Mouse (Mus musculus): ENCODE data around the gene Rnf130. TPM values are rescaled to one million over a fixed set of nuclear protein-coding genes. Genes with fewer than 3 reads are reported as not detected.

Gene Rnf130
- polyA plus RNA-seq, 1 experiment from 2014 or later, result 80.0 TPM

GRCm38 (mm10) chr11:50089840-50090239, 64.7 kb downstream of the Rnf130 start:
- H3K27ac ChIP-seq (ENCODE audit: low read depth, low read length), result no peak overlapping the region
- H3K36me3 ChIP-seq (ENCODE audit: control insufficient read depth, insufficient read depth, low read length), result peaks cover 5% of the 10 kb centered on the region; the same call in 1 of the 2 replicates
- WGBS, result 91% methylated on average over 1 of the region's 1 CpGs
- no peak overlapping the region for H3K9ac ChIP-seq (ENCODE audit: low read length)
- H3K4me3 ChIP-seq (ENCODE audit: low read depth, low read length), result no peak overlapping the region
- H3K4me2 ChIP-seq (ENCODE audit: low read depth), result no peak overlapping the region
- DNase-seq (ENCODE audit: low spot score), result no peak
- no peaks in the 10 kb centered on the region for H3K27me3 ChIP-seq (ENCODE audit: control insufficient read depth, insufficient read depth, low read length)
- H3K9me3 ChIP-seq (ENCODE audit: control insufficient read depth, low read length), result no peaks in the 10 kb centered on the region
- H3K4me1 ChIP-seq (ENCODE audit: control insufficient read depth, insufficient read depth, low read length), result peaks cover 10% of the 10 kb centered on the region
- ATAC-seq (ENCODE audit: insufficient read depth, low FRiP score, low TSS enrichment), result no peak

GRCm38 (mm10) chr11:50090982-50091675, 66.0 kb downstream of the Rnf130 start:
- H3K9ac ChIP-seq (ENCODE audit: low read length), result no peak overlapping the region
- H3K4me3 ChIP-seq (ENCODE audit: low read depth, low read length), result no peak overlapping the region
- no peak for DNase-seq (ENCODE audit: low spot score)
- H3K27ac ChIP-seq (ENCODE audit: low read depth, low read length), result no peak overlapping the region
- peaks cover 5% of the 10 kb centered on the region for H3K36me3 ChIP-seq (ENCODE audit: control insufficient read depth, insufficient read depth, low read length)
- H3K4me2 ChIP-seq (ENCODE audit: low read depth), result no peak overlapping the region
- WGBS, result 66% methylated on average over 5 of the region's 5 CpGs
- H3K27me3 ChIP-seq (ENCODE audit: control insufficient read depth, insufficient read depth, low read length), result no peaks in the 10 kb centered on the region
- no peak for ATAC-seq (ENCODE audit: insufficient read depth, low FRiP score, low TSS enrichment)
- peaks cover 10% of the 10 kb centered on the region for H3K4me1 ChIP-seq (ENCODE audit: control insufficient read depth, insufficient read depth, low read length)
- no peaks in the 10 kb centered on the region for H3K9me3 ChIP-seq (ENCODE audit: control insufficient read depth, low read length)

GRCm38 (mm10) chr11:50091681-50092080, 66.5 kb downstream of the Rnf130 start:
- no peak overlapping the region for H3K4me2 ChIP-seq (ENCODE audit: low read depth)
- no peaks in the 10 kb centered on the region for H3K9me3 ChIP-seq (ENCODE audit: control insufficient read depth, low read length)
- peaks cover 2% of the 10 kb centered on the region; the same call in 1 of the 2 replicates for H3K36me3 ChIP-seq (ENCODE audit: control insufficient read depth, insufficient read depth, low read length)
- no peak overlapping the region for H3K27ac ChIP-seq (ENCODE audit: low read depth, low read length)
- H3K4me1 ChIP-seq (ENCODE audit: control insufficient read depth, insufficient read depth, low read length), result peaks cover 10% of the 10 kb centered on the region
- H3K27me3 ChIP-seq (ENCODE audit: control insufficient read depth, insufficient read depth, low read length), result no peaks in the 10 kb centered on the region
- no peak overlapping the region for H3K9ac ChIP-seq (ENCODE audit: low read length)
- no peak for DNase-seq (ENCODE audit: low spot score)
- ATAC-seq (ENCODE audit: insufficient read depth, low FRiP score, low TSS enrichment), result no peak
- no peak overlapping the region for H3K4me3 ChIP-seq (ENCODE audit: low read depth, low read length)

- H3K27ac ChIP-seq (ENCODE audit: low read depth, low read length), result no peak overlapping the region
- no peak overlapping the region for H3K9ac ChIP-seq (ENCODE audit: low read length)
- peaks cover 7% of the 10 kb centered on the region for H3K4me1 ChIP-seq (ENCODE audit: control insufficient read depth, insufficient read depth, low read length)
- H3K36me3 ChIP-seq (ENCODE audit: control insufficient read depth, insufficient read depth, low read length), result no peaks in the 10 kb centered on the region; the same call in 1 of the 2 replicates
- DNase-seq (ENCODE audit: low spot score) (no peak), ATAC-seq (ENCODE audit: insufficient read depth, low FRiP score, low TSS enrichment) (no peak)
- no peaks in the 10 kb centered on the region for H3K27me3 ChIP-seq (ENCODE audit: control insufficient read depth, insufficient read depth, low read length)
- no peak overlapping the region for H3K4me2 ChIP-seq (ENCODE audit: low read depth)
- 93% methylated on average over 9 of the region's 9 CpGs for WGBS
- no peaks in the 10 kb centered on the region for H3K9me3 ChIP-seq (ENCODE audit: control insufficient read depth, low read length)
- H3K4me3 ChIP-seq (ENCODE audit: low read depth, low read length), result no peak overlapping the region
Measured at GRCm38 (mm10) chr11:50095661-50096060, 70.5 kb downstream of the Rnf130 start.

GRCm38 (mm10) chr11:50097091-50097490, 71.9 kb downstream of the Rnf130 start:
- Histone ChIP-seq H3K27ac (ENCODE audit: low read depth, low read length) (no peak overlapping the region), H3K9me3 (ENCODE audit: control insufficient read depth, low read length) (no peaks in the 10 kb centered on the region), H3K4me2 (ENCODE audit: low read depth) (no peak overlapping the region), H3K27me3 (ENCODE audit: control insufficient read depth, insufficient read depth, low read length) (no peaks in the 10 kb centered on the region), H3K9ac (ENCODE audit: low read length) (no peak overlapping the region), H3K4me3 (ENCODE audit: low read depth, low read length) (no peak overlapping the region), H3K4me1 (ENCODE audit: control insufficient read depth, insufficient read depth, low read length) (no peaks in the 10 kb centered on the region), H3K36me3 (ENCODE audit: control insufficient read depth, insufficient read depth, low read length) (no peaks in the 10 kb centered on the region; the same call in 1 of the 2 replicates)
- DNase-seq (ENCODE audit: low spot score) (no peak), ATAC-seq (ENCODE audit: insufficient read depth, low FRiP score, low TSS enrichment) (no peak)
- 94% methylated on average over 6 of the region's 6 CpGs for WGBS

- WGBS, result 89% methylated on average over 8 of the region's 8 CpGs
- Histone ChIP-seq H3K27ac (ENCODE audit: low read depth, low read length) (no peak overlapping the region), H3K27me3 (ENCODE audit: control insufficient read depth, insufficient read depth, low read length) (no peaks in the 10 kb centered on the region), H3K36me3 (ENCODE audit: control insufficient read depth, insufficient read depth, low read length) (no peaks in the 10 kb centered on the region; the same call in 1 of the 2 replicates), H3K9me3 (ENCODE audit: control insufficient read depth, low read length) (no peaks in the 10 kb centered on the region), H3K4me1 (ENCODE audit: control insufficient read depth, insufficient read depth, low read length) (no peaks in the 10 kb centered on the region), H3K4me2 (ENCODE audit: low read depth) (no peak overlapping the region), H3K9ac (ENCODE audit: low read length) (no peak overlapping the region), H3K4me3 (ENCODE audit: low read depth, low read length) (no peak overlapping the region)
- ATAC-seq (ENCODE audit: insufficient read depth, low FRiP score, low TSS enrichment) (no peak), DNase-seq (ENCODE audit: low spot score) (no peak)
Measured at GRCm38 (mm10) chr11:50098961-50099481, 73.9 kb downstream of the Rnf130 start.

GRCm38 (mm10) chr11:50099692-50100091, 74.5 kb downstream of the Rnf130 start:
- Histone ChIP-seq H3K4me1 (ENCODE audit: control insufficient read depth, insufficient read depth, low read length) (no peaks in the 10 kb centered on the region), H3K4me3 (ENCODE audit: low read depth, low read length) (no peak overlapping the region), H3K27ac (ENCODE audit: low read depth, low read length) (no peak overlapping the region), H3K4me2 (ENCODE audit: low read depth) (no peak overlapping the region), H3K9ac (ENCODE audit: low read length) (no peak overlapping the region), H3K27me3 (ENCODE audit: control insufficient read depth, insufficient read depth, low read length) (no peaks in the 10 kb centered on the region), H3K36me3 (ENCODE audit: control insufficient read depth, insufficient read depth, low read length) (no peaks in the 10 kb centered on the region; the same call in 1 of the 2 replicates), H3K9me3 (ENCODE audit: control insufficient read depth, low read length) (no peaks in the 10 kb centered on the region)
- ATAC-seq (ENCODE audit: insufficient read depth, low FRiP score, low TSS enrichment) (no peak), DNase-seq (ENCODE audit: low spot score) (no peak)
- WGBS, result 82% methylated on average over 2 of the region's 2 CpGs

GRCm38 (mm10) chr11:50100548-50101307, 75.6 kb downstream of the Rnf130 start:
- no peaks in the 10 kb centered on the region for H3K36me3 ChIP-seq (ENCODE audit: control insufficient read depth, insufficient read depth, low read length)
- H3K4me2 ChIP-seq (ENCODE audit: low read depth), result no peak overlapping the region
- ATAC-seq (ENCODE audit: insufficient read depth, low FRiP score, low TSS enrichment) (no peak), DNase-seq (ENCODE audit: low spot score) (no peak)
- no peaks in the 10 kb centered on the region for H3K27me3 ChIP-seq (ENCODE audit: control insufficient read depth, insufficient read depth, low read length)
- no peaks in the 10 kb centered on the region for H3K4me1 ChIP-seq (ENCODE audit: control insufficient read depth, insufficient read depth, low read length)
- no peaks in the 10 kb centered on the region for H3K9me3 ChIP-seq (ENCODE audit: control insufficient read depth, low read length)
- no peak overlapping the region for H3K4me3 ChIP-seq (ENCODE audit: low read depth, low read length)
- H3K27ac ChIP-seq (ENCODE audit: low read depth, low read length), result no peak overlapping the region
- 93% methylated on average over 2 of the region's 2 CpGs for WGBS
- H3K9ac ChIP-seq (ENCODE audit: low read length), result no peak overlapping the region

Data from neural tube, embryonic 11.5 days (tissue).